Mouse (Mus musculus) spleen, adult 2 months (tissue): ENCODE measurements around the gene Crmp1.

Source experiments
- CTCF ChIP-seq: fragments of 200-500 bp; IDR thresholded peaks from 2 replicates; pipeline ENCODE4 v1.5.1; 2011; ENCODE audit warnings: mild to moderate bottlenecking, inconsistent platforms; ENCODE audit not compliant: insufficient read depth, insufficient read length, insufficient replicate concordance; ENCODE audit errors: extremely low read depth
- POLR2A ChIP-seq: fragments of 200-500 bp; IDR thresholded peaks from 2 replicates; pipeline ENCODE4 v1.6.1; 2011; ENCODE audit warnings: low read depth, low read length, inconsistent platforms

- TF ChIP-seq POLR2A (no peak), CTCF (no peak)
Measured at GRCm38 (mm10) chr5:37332066-37332465, 90.3 kb downstream of the Crmp1 start.
